Mouse (Mus musculus): ENCODE results near the gene Rpl18. TPM values are rescaled to one million over a fixed set of nuclear protein-coding genes. Genes with fewer than 3 reads are reported as not detected.

Gene Rpl18
- polyA plus RNA-seq, 1 experiment from 2014 or later = 1,024 TPM

GRCm38 (mm10) chr7:45721234-45721571, 5.9 kb downstream of the Rpl18 start:
- 63% methylated on average over 7 of the region's 7 CpGs for WGBS
- no peak for ATAC-seq (ENCODE audit: insufficient read depth, low FRiP score)
- peaks cover 18% of the 10 kb centered on the region for H3K4me1 ChIP-seq (ENCODE audit: control insufficient read depth, insufficient read depth, low read length)
- peak overlapping the region; percentile 41 for H3K4me2 ChIP-seq (ENCODE audit: low read depth, low read length)
- H3K27ac ChIP-seq (ENCODE audit: low read length) = peak overlapping the region; percentile 78
- peaks cover 12% of the 10 kb centered on the region for H3K36me3 ChIP-seq (ENCODE audit: control insufficient read depth, insufficient read depth, low read length)
- peak overlapping the region; percentile 54 for H3K9ac ChIP-seq (ENCODE audit: low read length)
- no peaks in the 10 kb centered on the region for H3K9me3 ChIP-seq (replicated peaks; ENCODE audit: control insufficient read depth, low read length)
- peak overlapping the region; percentile 23 for H3K4me3 ChIP-seq (replicated peaks; ENCODE audit: low read length)
- no peaks in the 10 kb centered on the region for H3K27me3 ChIP-seq (ENCODE audit: control insufficient read depth, insufficient read depth, low read length)

- WGBS = 61% methylated on average over 13 of the region's 13 CpGs
- Histone ChIP-seq H3K27me3 (ENCODE audit: control insufficient read depth, insufficient read depth, low read length) (no peaks in the 10 kb centered on the region), H3K9ac (ENCODE audit: low read length) (peak overlapping the region; percentile 54), H3K9me3 (replicated peaks; ENCODE audit: control insufficient read depth, low read length) (no peaks in the 10 kb centered on the region), H3K4me2 (ENCODE audit: low read depth, low read length) (peak overlapping the region; percentile 41), H3K36me3 (ENCODE audit: control insufficient read depth, insufficient read depth, low read length) (peaks cover 12% of the 10 kb centered on the region), H3K4me1 (ENCODE audit: control insufficient read depth, insufficient read depth, low read length) (peaks cover 13% of the 10 kb centered on the region), H3K4me3 (replicated peaks; ENCODE audit: low read length) (peak overlapping the region; percentile 23), H3K27ac (ENCODE audit: low read length) (peak overlapping the region; percentile 78)
- no peak for ATAC-seq (ENCODE audit: insufficient read depth, low FRiP score)
These were observed 6.5 kb downstream of the Rpl18 start for GRCm38 (mm10) chr7:45721642-45722347.

GRCm38 (mm10) chr7:45722348-45722713, 7.1 kb downstream of the Rpl18 start:
- 75% methylated on average over 13 of the region's 13 CpGs for WGBS
- Histone ChIP-seq H3K4me3 (replicated peaks; ENCODE audit: low read length) (peak overlapping the region; percentile 23), H3K27me3 (ENCODE audit: control insufficient read depth, insufficient read depth, low read length) (no peaks in the 10 kb centered on the region), H3K4me1 (ENCODE audit: control insufficient read depth, insufficient read depth, low read length) (peaks cover 17% of the 10 kb centered on the region), H3K27ac (ENCODE audit: low read length) (0 out of 2 replicates have a peak overlapping the region, but pooled peaks have one; percentile 19), H3K9ac (ENCODE audit: low read length) (peak overlapping the region; percentile 54), H3K4me2 (ENCODE audit: low read depth, low read length) (peak overlapping the region; percentile 41), H3K36me3 (ENCODE audit: control insufficient read depth, insufficient read depth, low read length) (peaks cover 12% of the 10 kb centered on the region), H3K9me3 (replicated peaks; ENCODE audit: control insufficient read depth, low read length) (no peaks in the 10 kb centered on the region)
- ATAC-seq (ENCODE audit: insufficient read depth, low FRiP score) = no peak

GRCm38 (mm10) chr7:45723301-45723700, 8.0 kb downstream of the Rpl18 start:
- no peak overlapping the region for H3K27ac ChIP-seq (ENCODE audit: low read length)
- H3K9ac ChIP-seq (ENCODE audit: low read length) = no peak overlapping the region
- no peak overlapping the region for H3K4me3 ChIP-seq (replicated peaks; ENCODE audit: low read length)
- ATAC-seq (ENCODE audit: insufficient read depth, low FRiP score) = no peak
- H3K9me3 ChIP-seq (replicated peaks; ENCODE audit: control insufficient read depth, low read length) = no peaks in the 10 kb centered on the region
- peaks cover 12% of the 10 kb centered on the region for H3K36me3 ChIP-seq (ENCODE audit: control insufficient read depth, insufficient read depth, low read length)
- H3K4me1 ChIP-seq (ENCODE audit: control insufficient read depth, insufficient read depth, low read length) = peaks cover 18% of the 10 kb centered on the region
- H3K4me2 ChIP-seq (ENCODE audit: low read depth, low read length) = no peak overlapping the region
- whole genome bisulfite sequencing = 83% methylated on average over 4 of the region's 4 CpGs
- H3K27me3 ChIP-seq (ENCODE audit: control insufficient read depth, insufficient read depth, low read length) = no peaks in the 10 kb centered on the region

- H3K27ac ChIP-seq (ENCODE audit: low read length) = no peak overlapping the region
- no peak overlapping the region for H3K9ac ChIP-seq (ENCODE audit: low read length)
- no peak for ATAC-seq (ENCODE audit: insufficient read depth, low FRiP score)
- H3K4me2 ChIP-seq (ENCODE audit: low read depth, low read length) = no peak overlapping the region
- H3K27me3 ChIP-seq (ENCODE audit: control insufficient read depth, insufficient read depth, low read length) = no peaks in the 10 kb centered on the region
- H3K4me1 ChIP-seq (ENCODE audit: control insufficient read depth, insufficient read depth, low read length) = peaks cover 16% of the 10 kb centered on the region
- H3K9me3 ChIP-seq (replicated peaks; ENCODE audit: control insufficient read depth, low read length) = no peaks in the 10 kb centered on the region
- WGBS = 90% methylated on average over 14 of the region's 14 CpGs
- no peak overlapping the region for H3K4me3 ChIP-seq (replicated peaks; ENCODE audit: low read length)
- H3K36me3 ChIP-seq (ENCODE audit: control insufficient read depth, insufficient read depth, low read length) = peaks cover 12% of the 10 kb centered on the region
These were observed 8.5 kb downstream of the Rpl18 start for GRCm38 (mm10) chr7:45723781-45724180.

- no peak overlapping the region for H3K9ac ChIP-seq (ENCODE audit: low read length)
- ATAC-seq (ENCODE audit: insufficient read depth, low FRiP score) = no peak
- peaks cover 6% of the 10 kb centered on the region; the same call in 1 of the 2 replicates for H3K36me3 ChIP-seq (ENCODE audit: control insufficient read depth, insufficient read depth, low read length)
- H3K27me3 ChIP-seq (ENCODE audit: control insufficient read depth, insufficient read depth, low read length) = no peaks in the 10 kb centered on the region
- H3K4me2 ChIP-seq (ENCODE audit: low read depth, low read length) = no peak overlapping the region
- H3K27ac ChIP-seq (ENCODE audit: low read length) = no peak overlapping the region
- no peaks in the 10 kb centered on the region for H3K9me3 ChIP-seq (replicated peaks; ENCODE audit: control insufficient read depth, low read length)
- peaks cover 6% of the 10 kb centered on the region; the same call in 1 of the 2 replicates for H3K4me1 ChIP-seq (ENCODE audit: control insufficient read depth, insufficient read depth, low read length)
- WGBS = 90% methylated on average over 9 of the region's 9 CpGs
- no peak overlapping the region for H3K4me3 ChIP-seq (replicated peaks; ENCODE audit: low read length)
These were observed 9.9 kb downstream of the Rpl18 start for GRCm38 (mm10) chr7:45725151-45725550.

GRCm38 (mm10) chr7:45725713-45726112, 10.5 kb downstream of the Rpl18 start, which contains the start of gene Spaca4:
TSS of gene Spaca4 (minus strand) at chr7:45725813.
- Histone ChIP-seq H3K27ac (ENCODE audit: low read length) (no peak within 1 kb of the TSS), H3K9me3 (replicated peaks; ENCODE audit: control insufficient read depth, low read length) (no peaks in the 10 kb centered on the region), H3K36me3 (ENCODE audit: control insufficient read depth, insufficient read depth, low read length) (peaks cover 4% of the 10 kb centered on the region; the same call in 1 of the 2 replicates), H3K4me1 (ENCODE audit: control insufficient read depth, insufficient read depth, low read length) (peaks cover 11% of the 10 kb centered on the region), H3K4me3 (replicated peaks; ENCODE audit: low read length) (no peak within 1 kb of the TSS), H3K27me3 (ENCODE audit: control insufficient read depth, insufficient read depth, low read length) (no peaks in the 10 kb centered on the region), H3K9ac (ENCODE audit: low read length) (no peak within 1 kb of the TSS), H3K4me2 (ENCODE audit: low read depth, low read length) (no peak within 1 kb of the TSS)
- WGBS = 86% methylated on average over 11 of the region's 11 CpGs
- ATAC-seq (ENCODE audit: insufficient read depth, low FRiP score) = no peak

- peaks cover 4% of the 10 kb centered on the region; the same call in 1 of the 2 replicates for H3K36me3 ChIP-seq (ENCODE audit: control insufficient read depth, insufficient read depth, low read length)
- no peak overlapping the region for H3K4me3 ChIP-seq (replicated peaks; ENCODE audit: low read length)
- H3K4me1 ChIP-seq (ENCODE audit: control insufficient read depth, insufficient read depth, low read length) = peaks cover 17% of the 10 kb centered on the region
- H3K9me3 ChIP-seq (replicated peaks; ENCODE audit: control insufficient read depth, low read length) = no peaks in the 10 kb centered on the region
- H3K4me2 ChIP-seq (ENCODE audit: low read depth, low read length) = no peak overlapping the region
- H3K27ac ChIP-seq (ENCODE audit: low read length) = no peak overlapping the region
- no peak overlapping the region for H3K9ac ChIP-seq (ENCODE audit: low read length)
- no peak for ATAC-seq (ENCODE audit: insufficient read depth, low FRiP score)
- WGBS = 90% methylated on average over 10 of the region's 10 CpGs
- no peaks in the 10 kb centered on the region for H3K27me3 ChIP-seq (ENCODE audit: control insufficient read depth, insufficient read depth, low read length)
These were observed 11.2 kb downstream of the Rpl18 start for GRCm38 (mm10) chr7:45726419-45726818.

- H3K27me3 ChIP-seq (ENCODE audit: control insufficient read depth, insufficient read depth, low read length) = no peaks in the 10 kb centered on the region
- H3K4me1 ChIP-seq (ENCODE audit: control insufficient read depth, insufficient read depth, low read length) = peaks cover 17% of the 10 kb centered on the region
- ATAC-seq (ENCODE audit: insufficient read depth, low FRiP score) = peak; percentile 56; the same call in 1 of the 2 replicates
- no peak overlapping the region for H3K9ac ChIP-seq (ENCODE audit: low read length)
- H3K4me2 ChIP-seq (ENCODE audit: low read depth, low read length) = peak overlapping the region; percentile 19; the same call in 1 of the 2 replicates
- WGBS = 53% methylated on average over 3 of the region's 3 CpGs
- H3K27ac ChIP-seq (ENCODE audit: low read length) = peak overlapping the region; percentile 75
- no peak overlapping the region for H3K4me3 ChIP-seq (replicated peaks; ENCODE audit: low read length)
- H3K36me3 ChIP-seq (ENCODE audit: control insufficient read depth, insufficient read depth, low read length) = peaks cover 4% of the 10 kb centered on the region; the same call in 1 of the 2 replicates
- H3K9me3 ChIP-seq (replicated peaks; ENCODE audit: control insufficient read depth, low read length) = no peaks in the 10 kb centered on the region
These were observed 12.4 kb downstream of the Rpl18 start for GRCm38 (mm10) chr7:45727625-45728024.

Data from stomach, embryonic 16.5 days (tissue).